Mouse (Mus musculus) adrenal gland (tissue): ENCODE results near the gene Scarf1.

Experiments
- microRNA-seq, 2 experiments: library from miRNA; unstranded; fragments of <30 nt; microRNA quantifications; one replicate each; pipeline ENCODE4; 2019

The Scarf1 gene

Small RNAs within 50 kb of the gene (microRNA-seq; reads per million reads assigned to microRNA genes)
- 11,542 to 28,047 reads per million in 2 experiments for gene Mir22
- gene Mir3971: 0 reads per million in 2 experiments
